Mouse (Mus musculus) liver, embryonic 14.5 days (tissue): ENCODE results near the gene Sgk1.

ENCODE experiments used
- CTCF ChIP-seq: IDR thresholded peaks from 2 replicates; pipeline ENCODE4 v1.5.1; 2016; ENCODE audit warnings: antibody characterized with exemption, low read depth, control low read depth
- EP300 ChIP-seq: IDR thresholded peaks from 2 replicates; pipeline ENCODE4 v1.6.1; 2016; ENCODE audit warnings: antibody characterized with exemption, low read depth

DNA sequence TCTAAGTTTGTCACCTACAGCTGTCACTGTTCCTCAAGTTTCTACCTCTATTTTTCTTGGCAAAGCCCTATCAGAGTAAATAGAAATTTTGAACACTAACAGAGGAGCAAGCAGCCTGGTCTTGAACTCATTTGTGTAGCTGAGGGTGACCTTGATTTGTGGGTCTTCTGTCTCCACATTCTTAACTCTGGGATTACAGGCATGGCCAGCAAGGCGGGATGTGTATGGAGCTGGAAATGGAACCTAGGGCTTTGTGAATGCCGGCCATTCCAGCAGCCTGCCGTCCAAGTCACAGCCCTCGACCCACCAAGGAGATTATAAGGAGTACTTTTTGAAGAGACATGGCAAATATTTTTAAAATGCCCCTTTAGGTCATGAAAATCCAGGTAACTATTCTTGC lies 56.2 kb downstream of the Sgk1 start:
- no peak for TF ChIP-seq CTCF
- no peak for TF ChIP-seq EP300
